Mouse (Mus musculus): ENCODE data around the gene Klf4.
A peak's percentile ranks its signal among the peaks of the same experiment; 100 is the strongest.

Gene Klf4

GRCm38 (mm10) chr4:55523921-55524320, 8.3 kb downstream of the Klf4 start:
- no peak for DNase-seq (ENCODE audit: low spot score)

- DNase-seq (ENCODE audit: low spot score) = no peak
Measured at GRCm38 (mm10) chr4:55517438-55517837, 14.8 kb downstream of the Klf4 start.

GRCm38 (mm10) chr4:55516048-55516447, 16.2 kb downstream of the Klf4 start:
- DNase-seq (ENCODE audit: low spot score) = no peak

- DNase-seq (ENCODE audit: low spot score) = peak; percentile 80
Measured at GRCm38 (mm10) chr4:55514733-55515176, 17.5 kb downstream of the Klf4 start.

- no peak for DNase-seq (ENCODE audit: low spot score)
Measured at GRCm38 (mm10) chr4:55513615-55514279, 18.5 kb downstream of the Klf4 start.

GRCm38 (mm10) chr4:55511389-55511788, 20.9 kb downstream of the Klf4 start:
- DNase-seq (ENCODE audit: low spot score) = no peak

GRCm38 (mm10) chr4:55508712-55509111, 23.6 kb downstream of the Klf4 start:
- no peak for DNase-seq (ENCODE audit: low spot score)

- no peak for DNase-seq (ENCODE audit: low spot score)
Measured at GRCm38 (mm10) chr4:55498621-55499020, 33.6 kb downstream of the Klf4 start.

- no peak for DNase-seq (ENCODE audit: low spot score)
Measured at GRCm38 (mm10) chr4:55496416-55496815, 35.9 kb downstream of the Klf4 start.

GRCm38 (mm10) chr4:55493261-55493660, 39.0 kb downstream of the Klf4 start:
- DNase-seq (ENCODE audit: low spot score) = no peak

GRCm38 (mm10) chr4:55489328-55489727, 42.9 kb downstream of the Klf4 start:
- DNase-seq (ENCODE audit: low spot score) = no peak

- DNase-seq (ENCODE audit: low spot score) = no peak
Measured at GRCm38 (mm10) chr4:55488604-55489003, 43.7 kb downstream of the Klf4 start.

GRCm38 (mm10) chr4:55480322-55480767, 51.9 kb downstream of the Klf4 start:
- DNase-seq (ENCODE audit: low spot score) = peak; percentile 66

GRCm38 (mm10) chr4:55478333-55478732, 53.9 kb downstream of the Klf4 start:
- no peak for DNase-seq (ENCODE audit: low spot score)

GRCm38 (mm10) chr4:55477933-55478332, 54.3 kb downstream of the Klf4 start:
- peak; percentile 14 for DNase-seq (ENCODE audit: low spot score)

- DNase-seq (ENCODE audit: low spot score) = no peak
Measured at GRCm38 (mm10) chr4:55477210-55477759, 55.0 kb downstream of the Klf4 start.
